Mouse (Mus musculus): Measurements from ENCODE around the gene Tead1.

Tead1 gene

DNA sequence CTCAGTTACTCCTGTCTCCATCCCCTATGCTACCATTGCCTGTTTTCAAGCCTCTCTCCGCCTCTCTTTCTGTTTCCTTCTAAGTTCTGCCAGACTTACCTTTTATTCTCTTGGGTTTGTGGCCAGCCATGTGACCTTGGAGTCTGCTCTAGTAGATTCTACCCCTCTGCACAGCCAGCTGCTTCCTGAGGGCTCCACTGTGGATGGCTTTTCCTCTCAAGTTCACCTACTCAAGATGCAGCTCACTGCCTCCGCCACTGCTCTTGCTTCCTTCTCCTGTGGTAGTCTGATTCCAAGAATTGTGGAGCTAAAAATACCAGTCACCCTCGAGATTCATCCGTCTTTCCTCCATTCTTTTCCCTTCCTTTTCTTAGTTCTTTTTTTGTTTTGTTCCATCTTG, 140.7 kb downstream of the Tead1 start:
- DNase-seq (ENCODE audit: low read depth), result no peak

DNA sequence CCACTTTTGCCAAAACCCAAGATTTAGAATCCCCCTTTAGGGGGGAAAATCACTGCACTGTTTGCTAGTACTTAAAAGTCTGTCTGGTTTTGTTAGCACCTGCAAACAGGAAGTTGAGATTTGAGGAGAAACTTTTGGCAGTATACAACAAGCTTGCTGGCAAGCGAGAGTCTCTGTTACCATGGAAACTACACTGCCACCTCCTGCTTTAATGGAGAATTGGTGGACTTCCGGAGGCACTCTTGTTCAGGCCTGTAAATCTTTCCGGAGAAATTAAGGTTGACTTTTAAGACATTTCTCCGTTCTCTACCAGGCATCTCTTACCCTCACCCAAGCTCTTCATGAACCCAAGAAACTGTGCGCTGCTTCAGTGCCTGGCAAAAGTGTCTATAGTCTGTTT, 143.8 kb downstream of the Tead1 start:
- peak; percentile 12 for DNase-seq (ENCODE audit: low read depth)

DNA sequence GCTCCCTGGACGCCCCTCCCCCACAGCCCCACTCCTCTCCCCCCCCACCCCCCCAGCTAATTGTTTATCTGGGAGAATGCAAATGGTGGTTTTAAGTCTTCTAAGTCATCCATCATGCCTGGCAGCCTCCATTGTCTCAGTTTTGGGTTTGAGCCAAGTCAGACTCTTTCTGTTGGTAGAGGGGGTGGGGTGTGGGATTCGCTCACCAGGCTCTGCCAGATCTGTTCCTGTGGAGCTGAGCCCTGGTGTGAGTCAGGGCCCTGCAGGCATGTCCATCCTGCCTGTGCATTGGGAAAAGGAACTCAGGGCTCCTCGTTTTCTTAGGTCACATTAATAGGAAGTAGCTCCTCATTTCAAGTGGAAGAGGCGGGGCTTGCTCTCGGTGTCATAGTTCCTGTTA, 144.5 kb downstream of the Tead1 start:
- peak; percentile 13 for DNase-seq (ENCODE audit: low read depth)

DNA sequence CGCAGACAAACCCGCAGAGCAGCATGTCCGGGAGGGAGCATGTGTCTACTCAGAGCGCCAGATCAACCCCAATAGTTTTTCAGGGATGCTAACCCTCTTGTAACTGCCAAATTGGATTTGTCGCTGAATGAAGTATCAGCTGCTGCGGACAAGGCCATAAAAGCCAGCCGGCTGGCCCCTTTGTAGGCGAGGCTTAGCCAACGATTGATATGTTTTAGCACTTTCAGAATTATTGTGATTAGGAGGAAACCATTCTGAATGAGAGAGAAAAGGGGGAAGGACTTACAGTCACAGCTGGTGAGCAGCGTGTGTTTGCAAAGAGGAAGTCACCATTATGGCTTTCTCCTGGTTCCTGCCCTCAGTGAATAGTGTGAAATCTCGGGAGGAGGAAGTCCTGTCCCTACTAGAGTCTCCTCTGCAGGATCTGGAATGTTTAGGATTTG, 146.2 kb downstream of the Tead1 start:
- DNase-seq (ENCODE audit: low read depth), result no peak

DNA sequence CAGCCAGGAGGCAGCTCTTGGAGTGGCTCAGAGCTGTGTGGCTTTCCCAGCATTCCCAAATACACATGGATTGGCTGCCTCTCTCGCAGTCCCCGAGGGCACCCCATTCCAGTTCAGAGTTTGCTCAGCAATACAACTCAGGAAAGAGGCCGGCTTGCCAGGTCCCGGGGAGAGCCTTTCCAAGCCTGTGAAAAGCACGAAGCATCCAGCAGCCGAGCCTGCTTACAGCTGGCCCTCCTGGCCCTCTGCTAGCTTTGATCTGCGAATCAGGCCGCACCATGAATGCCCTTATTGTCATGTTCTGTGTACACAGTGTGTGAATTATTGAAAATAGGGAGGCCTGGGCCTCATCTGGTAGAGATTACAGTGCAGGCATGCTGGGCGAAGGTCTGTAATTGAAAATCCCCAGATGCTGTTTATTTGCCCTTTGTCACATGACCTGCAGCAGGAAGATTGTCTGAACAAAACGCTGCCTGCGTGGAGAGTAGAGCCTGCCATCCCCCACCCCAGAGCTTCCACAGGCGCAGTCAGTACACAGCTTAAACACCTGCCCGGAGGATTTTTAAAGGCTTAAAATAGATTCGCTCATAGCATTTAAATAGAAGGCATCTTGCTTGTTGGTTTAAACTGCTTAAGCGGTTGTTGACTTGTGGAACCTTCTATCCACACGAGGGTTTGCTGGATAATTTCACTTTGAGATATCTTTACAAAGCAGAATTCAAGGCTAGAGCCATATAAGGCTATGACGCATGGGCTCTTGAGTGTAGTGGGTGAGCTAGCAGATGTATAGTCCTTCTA, 147.2 kb downstream of the Tead1 start:
- no peak for DNase-seq (ENCODE audit: low read depth)

DNA sequence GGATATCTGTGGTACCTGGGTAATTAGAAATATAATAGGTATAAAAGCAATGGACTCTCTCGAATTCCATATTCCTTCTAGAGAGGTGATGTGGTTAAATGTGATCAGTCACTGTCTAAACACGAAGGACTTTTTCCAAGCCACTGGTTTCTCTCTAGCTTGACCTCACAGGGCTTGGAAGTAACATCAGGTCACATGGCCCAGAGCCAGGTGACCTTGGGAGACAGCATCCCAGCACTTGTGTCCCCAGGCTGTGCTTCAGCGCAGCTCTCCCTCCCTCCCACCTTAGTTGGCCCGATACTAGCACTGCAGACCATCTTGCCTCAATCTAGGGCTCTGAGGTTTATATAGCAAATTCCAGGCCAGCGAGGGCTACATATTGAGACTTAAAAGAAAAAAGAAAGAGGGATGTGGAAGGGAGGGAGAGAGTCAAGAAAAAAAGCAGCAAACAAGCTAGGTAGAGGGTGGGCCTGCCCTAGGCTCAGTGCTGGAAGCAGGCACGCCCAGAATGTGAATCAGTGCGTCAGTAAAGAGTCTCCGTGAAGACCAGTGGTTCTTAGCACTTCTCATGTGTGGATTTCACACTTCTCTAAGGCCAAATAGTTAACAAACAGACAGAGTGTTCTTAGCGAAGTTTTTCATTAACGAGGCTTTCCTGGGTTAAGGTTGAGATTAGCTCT, 149.0 kb downstream of the Tead1 start:
- no peak for DNase-seq (ENCODE audit: low read depth)

DNA sequence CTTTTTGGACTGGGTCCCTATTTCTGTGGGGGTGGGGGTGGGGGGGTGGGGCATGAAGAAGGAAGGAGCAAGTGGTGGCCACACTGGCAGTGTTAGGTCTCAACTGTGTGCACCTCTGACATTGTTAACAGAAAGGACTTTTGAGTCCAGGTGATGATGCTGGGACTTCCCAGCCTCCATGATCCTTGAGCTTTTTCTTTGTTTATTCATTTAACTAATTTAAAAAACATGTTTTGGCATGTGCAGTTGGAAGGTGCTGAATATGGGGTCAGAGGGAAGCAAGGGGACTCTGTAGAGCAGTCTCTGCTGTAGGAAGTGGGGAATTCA, 149.5 kb downstream of the Tead1 start:
- DNase-seq (ENCODE audit: low read depth), result no peak

DNA sequence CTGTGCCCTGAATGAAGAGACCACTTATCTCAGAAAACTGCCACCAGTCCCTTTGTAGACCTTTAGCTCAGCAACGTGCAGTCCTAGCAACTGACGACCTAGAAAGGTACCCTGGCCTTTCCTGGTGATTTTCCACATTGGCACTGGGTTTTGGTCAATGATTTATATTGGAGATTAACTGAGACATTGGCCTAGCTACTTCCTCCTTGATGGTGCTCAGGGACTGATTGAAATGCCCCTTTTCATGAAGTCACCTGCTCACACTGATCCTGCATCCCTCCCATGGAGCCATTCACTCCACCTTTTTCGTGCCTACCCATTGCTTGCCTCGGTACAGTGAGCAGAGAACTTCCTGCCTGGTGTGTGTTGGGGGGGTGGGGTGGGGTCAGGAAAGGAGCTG, 151.8 kb downstream of the Tead1 start:
- DNase-seq (ENCODE audit: low read depth), result no peak

DNA sequence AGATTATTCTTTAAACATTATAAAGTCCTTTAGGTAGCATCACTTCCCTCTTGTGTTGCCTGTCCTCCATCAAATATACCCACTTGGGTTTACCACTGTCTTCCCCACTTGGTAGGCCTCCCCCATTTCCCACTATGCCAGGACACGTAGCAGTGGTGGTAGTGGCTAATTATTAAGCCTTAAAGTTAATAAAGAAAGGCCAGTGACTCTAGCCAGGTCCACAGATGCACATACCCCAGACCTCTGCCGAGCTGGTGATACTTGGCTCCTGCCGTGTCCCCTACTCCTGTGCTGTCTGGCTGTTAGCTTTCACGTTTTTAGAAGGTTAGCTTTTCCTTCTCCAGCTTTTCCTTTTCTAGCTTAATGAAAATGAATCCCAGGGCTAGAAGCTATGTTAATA, 152.3 kb downstream of the Tead1 start:
- DNase-seq (ENCODE audit: low read depth), result no peak

DNA sequence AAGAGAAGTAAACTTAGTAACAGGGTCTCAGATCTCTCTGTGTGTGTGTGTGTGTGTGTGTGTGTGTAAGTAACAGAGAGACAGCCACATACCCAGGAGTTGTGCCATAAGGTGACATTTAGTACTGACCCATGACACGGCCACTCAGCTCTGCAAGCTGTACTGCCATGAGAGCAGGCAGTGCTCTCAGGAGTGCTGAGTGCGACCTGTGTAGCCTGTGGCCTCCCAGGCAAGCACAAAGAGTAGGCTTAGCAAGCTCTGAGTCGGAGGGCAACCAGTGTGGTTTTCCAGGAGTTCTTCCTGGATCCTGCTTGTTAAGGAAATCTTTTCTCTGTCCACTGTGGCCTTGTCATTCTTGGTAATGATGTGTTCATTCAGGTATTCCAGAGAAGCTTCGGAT, 154.0 kb downstream of the Tead1 start:
- DNase-seq (ENCODE audit: low read depth), result no peak

DNA sequence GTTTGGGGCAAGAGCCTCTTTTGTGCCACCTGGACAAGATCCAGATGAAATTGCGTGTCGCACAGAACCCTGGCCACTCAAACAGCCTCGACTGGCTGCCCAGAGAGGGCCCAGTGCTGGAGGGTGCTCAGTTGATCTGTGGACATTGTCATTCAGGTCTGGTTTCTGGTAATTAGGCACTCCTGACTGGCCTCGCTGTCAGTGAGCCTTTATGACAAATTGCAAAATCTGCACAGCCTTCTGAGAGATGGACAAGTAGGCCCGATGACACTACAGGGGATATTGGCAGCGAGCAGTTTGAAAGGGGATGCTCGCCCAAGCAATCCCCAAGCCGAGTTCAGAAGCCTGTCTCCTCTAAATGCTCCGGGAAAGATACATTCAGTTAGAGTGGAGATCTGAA, 157.0 kb downstream of the Tead1 start:
- no peak for DNase-seq (ENCODE audit: low read depth)

DNA sequence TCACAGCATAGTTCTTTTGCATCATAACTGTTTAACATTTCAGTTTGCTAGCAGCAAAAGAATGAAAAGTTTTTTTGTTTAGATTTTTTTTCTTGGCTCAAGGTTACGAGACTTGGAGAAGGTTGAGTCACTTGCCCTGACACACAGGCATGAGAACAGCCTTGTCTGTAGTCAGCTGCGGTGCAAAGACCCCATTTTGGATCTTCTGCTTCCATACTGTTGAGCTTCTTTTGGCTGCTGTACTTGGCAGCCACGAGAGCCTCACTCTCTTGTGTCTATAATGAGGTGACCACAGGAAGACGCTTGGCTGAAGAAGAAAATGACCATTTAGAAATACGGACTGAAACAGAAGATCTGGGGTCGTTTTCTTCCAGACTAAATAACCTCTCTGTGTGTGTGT, 159.0 kb downstream of the Tead1 start:
- no peak for DNase-seq (ENCODE audit: low read depth)

DNA sequence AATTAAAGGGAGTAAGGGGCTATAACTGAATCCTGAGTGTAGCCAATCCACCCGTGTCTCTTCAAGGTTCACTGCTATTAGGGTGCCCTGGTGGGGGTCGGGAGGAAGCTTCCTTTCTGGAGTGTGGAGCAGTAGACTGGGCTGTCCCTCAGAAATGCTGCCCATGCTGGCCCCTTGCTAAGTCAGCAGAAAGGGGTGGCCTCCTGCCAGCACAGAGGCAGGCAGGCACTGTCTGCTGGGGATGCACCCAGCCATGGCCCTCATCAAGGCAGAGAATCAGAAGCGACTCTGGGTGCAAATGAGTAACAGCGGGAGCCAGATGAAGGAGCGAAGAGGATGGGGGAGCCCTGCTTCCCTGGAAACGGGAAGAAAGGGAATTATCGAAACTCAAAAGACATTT, 161.2 kb downstream of the Tead1 start:
- DNase-seq (ENCODE audit: low read depth), result no peak

DNA sequence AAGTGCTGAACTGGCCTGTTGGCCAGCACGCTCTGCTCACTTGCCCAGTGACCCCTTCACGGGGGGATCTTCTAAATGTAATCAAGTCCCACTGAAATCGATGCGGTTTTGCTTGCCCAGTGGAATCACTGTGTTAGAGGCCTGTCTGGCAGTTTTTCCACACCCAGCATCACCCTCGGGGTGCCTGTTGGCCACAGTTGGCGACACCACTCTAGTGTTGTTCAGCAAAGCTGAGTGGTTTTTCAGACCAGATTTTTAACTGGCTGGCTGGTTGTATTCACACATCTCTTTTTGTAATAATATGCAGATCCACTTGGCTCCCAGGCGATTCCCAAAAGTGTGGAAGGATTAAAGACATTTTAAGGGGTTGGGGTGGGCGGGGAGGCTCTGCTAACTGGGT, 161.8 kb downstream of the Tead1 start:
- no peak for DNase-seq (ENCODE audit: low read depth)

DNA sequence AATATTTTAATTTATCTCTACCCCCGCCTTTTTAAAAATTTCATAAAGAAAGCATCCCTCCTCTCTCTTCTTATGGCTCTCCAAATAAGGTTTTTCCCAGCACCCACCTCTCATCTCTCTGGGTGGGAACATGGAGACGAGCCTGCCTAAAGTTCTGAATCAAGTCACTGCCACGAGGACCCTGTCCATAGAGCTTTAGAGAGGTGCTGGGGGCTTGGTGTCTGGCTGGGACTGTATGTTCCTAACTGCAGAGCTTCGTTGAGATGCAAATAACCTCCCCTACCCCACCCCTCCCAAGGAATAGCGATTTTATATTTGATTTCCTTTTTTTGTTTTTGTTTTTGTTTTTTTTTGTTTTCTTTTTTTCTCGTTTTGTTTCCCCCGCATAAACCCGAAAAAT, 162.4 kb downstream of the Tead1 start:
- no peak for DNase-seq (ENCODE audit: low read depth)

DNA sequence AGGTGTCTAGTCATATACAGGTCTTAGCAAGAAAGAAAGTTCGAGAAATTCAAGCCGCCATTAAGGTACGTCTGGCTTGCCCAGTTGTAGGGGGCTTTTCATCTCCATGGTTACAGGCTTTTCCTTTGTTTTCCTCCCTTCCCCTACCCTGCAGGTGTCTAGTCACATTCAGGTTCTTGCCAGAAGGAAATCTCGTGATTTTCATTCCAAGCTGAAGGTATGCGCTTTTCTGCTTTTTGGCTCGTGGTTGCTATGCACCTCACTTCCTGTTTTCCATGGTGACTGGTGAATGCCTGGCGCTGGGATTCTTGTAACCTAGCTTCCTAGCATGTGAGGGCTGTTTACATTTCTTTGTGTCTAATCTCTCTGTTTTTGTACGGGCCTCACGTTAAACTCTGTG, 162.8 kb downstream of the Tead1 start:
- DNase-seq (ENCODE audit: low read depth), result no peak

DNA sequence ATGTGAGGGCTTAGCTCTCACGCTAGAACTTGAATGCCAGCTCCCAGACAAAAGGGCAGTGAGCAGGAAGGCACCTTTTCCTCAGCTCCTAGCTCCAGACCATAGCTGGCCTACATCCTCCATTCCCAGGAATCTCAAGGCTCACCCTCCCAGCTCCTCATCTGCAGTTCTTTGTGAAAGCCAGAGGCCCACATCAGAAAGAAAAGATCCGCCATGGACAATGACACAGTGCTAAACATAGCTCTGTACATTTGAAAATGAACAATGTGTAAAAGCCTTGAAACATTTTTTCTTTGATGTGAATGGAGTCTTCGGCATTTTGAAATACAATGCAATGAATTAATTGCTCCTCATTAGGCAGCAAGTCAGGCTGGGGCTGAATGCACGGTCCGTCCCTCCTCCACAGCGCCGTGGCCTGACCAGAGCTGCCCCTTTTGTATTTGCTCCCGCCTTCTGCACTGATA, 172.2 kb downstream of the Tead1 start:
- no peak for DNase-seq (ENCODE audit: low read depth)

DNA sequence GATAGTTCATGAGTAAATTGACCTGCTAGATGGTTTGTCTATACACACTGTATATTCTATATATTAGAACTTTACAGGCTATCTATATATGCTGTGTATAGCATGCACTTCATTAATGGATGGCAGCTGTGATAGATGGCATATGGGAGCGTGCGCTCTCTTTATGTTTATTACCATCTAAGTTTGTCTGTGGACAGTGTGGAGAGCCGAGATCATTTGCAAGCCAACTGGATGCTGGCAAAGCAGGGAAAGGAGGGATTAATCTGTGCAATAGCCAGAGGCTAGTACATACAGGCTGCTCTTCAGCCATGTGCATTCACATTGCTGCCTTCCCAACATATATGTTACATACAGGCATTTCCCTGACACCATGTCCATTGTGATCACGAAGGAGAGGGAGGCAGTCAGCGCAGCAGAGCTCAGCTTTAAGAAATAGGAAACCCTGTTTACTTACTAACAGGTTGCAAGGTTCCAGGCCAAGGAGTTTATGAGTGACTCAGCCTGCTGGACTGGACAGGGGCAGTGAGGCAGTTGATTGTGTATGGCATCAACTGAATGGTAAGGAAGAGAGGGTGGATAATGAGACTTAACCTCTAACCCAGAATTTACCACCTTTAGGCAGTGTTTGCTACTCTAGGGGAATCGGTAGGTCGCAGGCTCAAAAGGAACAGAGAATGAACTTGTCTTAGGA, 173.2 kb downstream of the Tead1 start:
- DNase-seq (ENCODE audit: low read depth), result no peak

DNA sequence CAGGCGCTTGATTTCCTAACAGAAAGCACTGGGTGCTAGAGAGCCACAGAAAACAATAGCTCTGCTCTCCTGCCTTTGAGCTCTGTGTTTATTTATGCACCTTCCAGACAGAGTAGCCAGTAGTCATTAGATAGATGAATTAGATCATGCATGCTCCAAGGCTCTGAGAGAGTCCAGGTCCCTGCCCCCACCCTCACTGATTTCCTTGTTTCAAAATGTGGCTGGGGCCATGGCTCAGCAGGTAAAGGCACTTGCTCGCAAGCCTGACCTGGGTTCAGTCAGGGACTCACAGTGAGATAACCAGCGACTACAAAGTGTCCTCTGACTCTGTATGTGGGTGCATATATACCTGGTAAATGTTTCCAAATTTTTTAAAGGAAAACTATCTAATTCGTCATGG, 174.7 kb downstream of the Tead1 start:
- no peak for DNase-seq (ENCODE audit: low read depth)

DNA sequence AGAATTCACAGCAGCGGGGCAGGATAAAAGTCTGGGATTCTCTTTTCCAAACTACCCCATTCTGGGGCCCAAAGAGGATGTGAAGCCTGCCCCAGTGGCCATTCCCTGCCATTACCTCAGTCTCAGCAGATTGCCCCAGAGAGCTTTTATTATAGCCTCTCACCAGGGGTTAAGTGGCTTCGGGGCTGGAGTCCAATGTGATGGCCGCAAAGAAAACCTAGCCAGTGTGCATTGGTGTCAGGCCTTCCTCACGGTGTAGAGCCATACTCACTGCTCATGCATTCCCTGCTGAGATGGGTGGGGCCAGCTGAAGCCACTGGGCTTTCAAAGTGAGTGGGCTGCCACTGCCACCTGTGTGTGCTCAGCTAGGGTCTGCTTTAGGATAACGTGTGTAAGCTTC, 175.4 kb downstream of the Tead1 start:
- DNase-seq (ENCODE audit: low read depth), result no peak

DNA sequence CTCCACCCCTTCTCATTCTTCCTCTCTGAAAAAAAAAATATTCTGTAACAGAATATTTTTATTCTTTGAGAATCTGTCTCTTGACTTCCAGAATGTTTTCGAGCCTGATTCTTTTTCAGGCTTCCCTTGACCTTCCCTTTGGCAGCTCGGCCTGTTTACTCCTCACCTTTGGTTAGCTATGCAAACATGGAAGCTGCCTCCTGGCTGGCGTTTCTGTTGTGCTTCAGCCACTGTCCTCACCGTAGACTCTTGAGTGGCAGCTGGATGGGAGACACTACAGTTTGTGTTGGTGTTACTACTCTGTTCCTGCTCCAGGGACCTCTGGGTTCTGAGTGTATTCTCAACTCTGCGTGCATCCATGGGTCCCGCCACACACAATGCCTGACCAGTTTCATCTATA, 176.3 kb downstream of the Tead1 start:
- no peak for DNase-seq (ENCODE audit: low read depth)

DNA sequence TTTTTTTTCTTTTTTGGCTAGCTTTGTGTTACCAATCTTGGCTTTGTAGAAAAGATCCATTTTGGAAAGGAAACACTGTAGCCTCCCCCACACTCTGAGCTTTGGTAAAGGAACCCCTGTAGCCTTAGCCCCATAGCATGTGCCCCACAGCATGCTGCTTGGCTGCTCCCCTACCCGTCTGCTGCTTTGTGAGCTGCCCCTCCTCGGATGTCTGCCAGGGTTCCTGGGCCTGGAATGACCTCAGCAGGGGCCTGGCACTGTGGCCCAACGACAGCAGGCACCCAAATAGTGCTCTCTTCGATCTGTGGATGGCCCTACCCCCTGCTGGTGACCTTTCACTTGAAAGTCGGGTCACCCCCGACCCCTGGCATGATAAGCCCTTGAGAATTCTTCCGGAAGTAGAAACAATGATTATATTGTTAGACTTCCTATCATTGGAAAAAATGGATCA, 177.0 kb downstream of the Tead1 start:
- no peak for DNase-seq (ENCODE audit: low read depth)

DNA sequence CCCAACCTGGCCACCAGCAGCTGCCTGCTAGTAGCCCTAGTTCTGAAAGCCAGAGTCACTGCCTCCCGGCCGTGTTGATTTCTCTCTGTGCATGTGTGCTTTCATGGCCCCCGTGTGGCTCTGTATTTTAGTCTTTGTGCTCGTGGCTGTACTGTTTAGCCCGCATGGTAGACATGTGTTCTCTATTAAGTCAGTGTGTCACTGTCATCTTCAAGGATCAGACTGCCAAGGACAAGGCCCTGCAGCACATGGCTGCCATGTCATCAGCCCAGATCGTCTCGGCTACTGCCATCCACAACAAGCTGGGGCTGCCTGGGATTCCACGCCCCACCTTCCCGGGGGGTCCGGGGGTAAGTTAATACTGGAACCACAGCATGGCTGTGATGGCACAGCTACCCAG, 177.5 kb downstream of the Tead1 start:
- DNase-seq (ENCODE audit: low read depth), result no peak

Data from induced T-regulatory cell, adult 2 months (primary cell).